Mouse (Mus musculus): ENCODE measurements around the gene Plbd1.

Plbd1 gene

DNA sequence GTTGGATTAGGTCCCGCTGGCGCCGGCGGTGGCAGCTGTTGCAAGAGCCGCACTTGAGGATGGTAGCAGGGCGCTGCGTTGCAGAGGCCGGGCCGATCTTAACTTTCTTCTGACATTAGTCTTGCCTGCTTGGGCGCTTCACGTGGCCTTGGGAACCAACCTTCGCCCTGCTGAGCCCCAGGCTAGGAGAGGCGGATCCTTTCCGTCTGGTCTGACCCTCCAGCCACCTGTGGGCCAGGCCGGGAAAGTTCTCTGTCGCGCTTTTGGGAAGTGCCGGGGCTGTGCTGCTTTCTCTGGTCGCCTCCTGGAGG lies at the start of gene Plbd1:
Plbd1 (minus strand) TSS at position 223 of the 311 bp plus-strand sequence.
- DNase-seq (ENCODE audit: low read depth, low spot score), result peak; percentile 56
- no peaks in the 10 kb centered on the region for H3K27me3 ChIP-seq (ENCODE audit: control insufficient read depth, insufficient read depth, low read length, poor library complexity, severe bottlenecking)
- H3K36me3 ChIP-seq (ENCODE audit: control insufficient read depth, insufficient read depth, low read length, poor library complexity, severe bottlenecking), result no peaks in the 10 kb centered on the region

DNA sequence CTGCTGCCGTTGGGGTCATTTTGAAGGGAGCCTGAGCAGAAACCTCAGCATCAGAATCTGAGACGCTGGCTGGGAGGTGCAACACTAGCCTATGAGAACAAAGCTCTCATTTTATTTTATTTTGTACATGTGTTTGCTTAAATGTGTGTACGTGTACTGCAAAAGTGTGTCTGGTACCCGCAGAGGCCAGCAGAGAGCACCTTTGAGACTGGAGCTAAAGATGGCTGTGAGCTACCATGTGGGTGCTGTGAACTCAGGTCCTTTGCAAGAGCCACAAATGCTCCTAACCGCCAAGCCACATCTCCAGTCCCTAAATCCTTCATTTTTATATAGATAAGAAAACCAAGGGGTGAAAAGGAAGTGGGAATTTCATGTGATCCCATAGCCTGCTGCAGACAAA lies 48.7 kb upstream of the Plbd1 start:
- H3K36me3 ChIP-seq (ENCODE audit: control insufficient read depth, insufficient read depth, low read length, poor library complexity, severe bottlenecking), result no peaks in the 10 kb centered on the region
- DNase-seq (ENCODE audit: low read depth, low spot score), result no peak
- no peaks in the 10 kb centered on the region for H3K27me3 ChIP-seq (ENCODE audit: control insufficient read depth, insufficient read depth, low read length, poor library complexity, severe bottlenecking)

DNA sequence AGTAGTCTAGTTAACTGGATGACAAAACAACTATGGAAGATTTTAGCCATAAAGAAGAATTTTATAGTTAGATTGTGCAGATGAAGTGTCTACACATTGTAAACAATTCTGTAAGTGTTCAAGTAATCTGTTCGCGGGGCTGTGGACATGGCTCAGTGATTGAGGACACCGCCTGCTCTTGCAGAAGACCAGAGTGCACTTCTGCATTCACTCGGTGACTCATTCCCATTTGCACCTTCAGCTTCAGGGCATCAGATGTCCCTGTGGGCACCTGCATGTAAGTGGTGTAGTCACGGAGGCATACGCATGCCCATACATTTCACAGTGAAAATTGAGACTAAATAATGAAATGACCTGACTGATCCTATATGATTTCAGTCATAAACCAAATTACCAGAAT lies 46.9 kb upstream of the Plbd1 start:
- Histone ChIP-seq H3K27me3 (ENCODE audit: control insufficient read depth, insufficient read depth, low read length, poor library complexity, severe bottlenecking) (no peaks in the 10 kb centered on the region), H3K36me3 (ENCODE audit: control insufficient read depth, insufficient read depth, low read length, poor library complexity, severe bottlenecking) (no peaks in the 10 kb centered on the region; the same call in 1 of the 2 replicates)
- DNase-seq (ENCODE audit: low read depth, low spot score), result peak; percentile 59

GRCm38 (mm10) chr6:136701878-136702277 lies 40.1 kb upstream of the Plbd1 start:
- no peak for DNase-seq (ENCODE audit: low read depth, low spot score)
- Histone ChIP-seq H3K27me3 (ENCODE audit: control insufficient read depth, insufficient read depth, low read length, poor library complexity, severe bottlenecking) (no peaks in the 10 kb centered on the region), H3K36me3 (ENCODE audit: control insufficient read depth, insufficient read depth, low read length, poor library complexity, severe bottlenecking) (no peaks in the 10 kb centered on the region; the same call in 1 of the 2 replicates)

DNA sequence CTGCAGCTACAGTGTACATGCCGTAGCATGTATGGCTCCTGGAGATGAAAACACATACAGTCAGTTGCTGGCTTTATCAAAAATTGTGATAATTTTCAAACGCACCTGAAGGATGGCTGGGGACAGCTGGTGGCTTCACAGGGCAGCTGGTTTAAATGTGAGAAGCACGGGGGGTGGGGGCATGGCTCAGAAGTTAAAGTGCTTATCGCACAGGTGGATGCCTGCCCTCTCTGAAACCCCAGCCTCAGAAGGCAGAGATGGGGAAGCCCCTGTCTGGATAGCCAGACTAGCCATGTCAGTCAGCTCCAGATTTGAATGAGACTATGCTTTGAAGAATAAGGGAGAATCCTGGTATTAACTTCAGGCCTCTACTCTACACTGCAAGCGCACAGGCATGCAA lies 39.5 kb upstream of the Plbd1 start:
- H3K27me3 ChIP-seq (ENCODE audit: control insufficient read depth, insufficient read depth, low read length, poor library complexity, severe bottlenecking), result no peaks in the 10 kb centered on the region
- DNase-seq (ENCODE audit: low read depth, low spot score), result no peak
- no peaks in the 10 kb centered on the region; the same call in 1 of the 2 replicates for H3K36me3 ChIP-seq (ENCODE audit: control insufficient read depth, insufficient read depth, low read length, poor library complexity, severe bottlenecking)

GRCm38 (mm10) chr6:136691314-136691713 lies 29.6 kb upstream of the Plbd1 start:
- DNase-seq (ENCODE audit: low read depth, low spot score), result peak; percentile 28
- no peaks in the 10 kb centered on the region for H3K27me3 ChIP-seq (ENCODE audit: control insufficient read depth, insufficient read depth, low read length, poor library complexity, severe bottlenecking)

GRCm38 (mm10) chr6:136690527-136690926 lies 28.8 kb upstream of the Plbd1 start:
- H3K36me3 ChIP-seq (ENCODE audit: control insufficient read depth, insufficient read depth, low read length, poor library complexity, severe bottlenecking), result no peaks in the 10 kb centered on the region
- H3K27me3 ChIP-seq (ENCODE audit: control insufficient read depth, insufficient read depth, low read length, poor library complexity, severe bottlenecking), result no peaks in the 10 kb centered on the region
- no peak for DNase-seq (ENCODE audit: low read depth, low spot score)

More at GRCm38 (mm10) chr6:136691314-136691713, 29.6 kb upstream of the Plbd1 start:
- no peaks in the 10 kb centered on the region for H3K36me3 ChIP-seq (ENCODE audit: control insufficient read depth, insufficient read depth, low read length, poor library complexity, severe bottlenecking)

- Histone ChIP-seq H3K27me3 (ENCODE audit: control insufficient read depth, insufficient read depth, low read length, poor library complexity, severe bottlenecking) (no peaks in the 10 kb centered on the region), H3K36me3 (ENCODE audit: control insufficient read depth, insufficient read depth, low read length, poor library complexity, severe bottlenecking) (no peaks in the 10 kb centered on the region)
- peak; percentile 94 for DNase-seq (ENCODE audit: low read depth, low spot score)
These were observed 28.2 kb upstream of the Plbd1 start for GRCm38 (mm10) chr6:136689790-136690413.

DNA sequence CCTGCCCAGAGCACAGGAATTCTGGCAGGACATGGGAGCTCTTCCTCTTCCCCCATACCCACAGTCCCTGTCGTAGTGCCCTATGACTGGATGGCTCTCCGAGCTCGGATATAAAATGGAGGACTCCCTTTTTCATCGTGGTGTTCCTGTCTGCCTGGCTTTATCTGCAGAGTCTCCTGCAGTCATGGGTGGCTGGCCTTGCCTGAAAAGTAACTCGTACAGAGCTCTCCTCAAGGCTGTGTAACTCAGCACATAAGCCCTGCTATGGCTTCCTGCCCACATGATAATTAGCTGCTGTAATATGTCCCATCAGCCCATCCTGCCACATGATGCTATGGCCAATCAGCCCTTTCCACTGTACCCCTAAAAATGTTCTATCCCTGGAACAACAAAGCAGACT lies 23.7 kb upstream of the Plbd1 start:
- no peaks in the 10 kb centered on the region for H3K27me3 ChIP-seq (ENCODE audit: control insufficient read depth, insufficient read depth, low read length, poor library complexity, severe bottlenecking)
- DNase-seq (ENCODE audit: low read depth, low spot score), result peak; percentile 19
- no peaks in the 10 kb centered on the region for H3K36me3 ChIP-seq (ENCODE audit: control insufficient read depth, insufficient read depth, low read length, poor library complexity, severe bottlenecking)

GRCm38 (mm10) chr6:136683410-136684334 lies 21.9 kb upstream of the Plbd1 start:
- peak; percentile 85 for DNase-seq (ENCODE audit: low read depth, low spot score)

DNA sequence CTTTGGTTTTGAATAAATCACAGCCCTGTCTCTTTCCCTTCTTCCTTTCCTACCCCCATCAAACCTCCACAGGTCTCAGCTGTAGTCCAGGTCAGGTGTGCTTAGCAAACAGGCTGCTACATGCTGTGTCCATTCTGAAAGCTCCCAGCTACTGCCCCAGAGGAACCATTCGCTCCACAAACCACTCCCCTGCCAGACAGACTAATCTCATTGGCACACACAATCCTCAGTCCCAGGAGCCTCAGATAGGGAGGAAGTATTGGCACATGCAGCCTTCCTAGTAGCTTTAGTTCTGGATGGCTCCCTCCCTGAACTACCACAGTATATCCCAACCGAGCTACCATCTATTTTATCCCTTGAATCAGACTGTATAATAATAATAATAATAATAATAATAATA lies 17.7 kb upstream of the Plbd1 start:
- no peaks in the 10 kb centered on the region for H3K27me3 ChIP-seq (ENCODE audit: control insufficient read depth, insufficient read depth, low read length, poor library complexity, severe bottlenecking)
- no peaks in the 10 kb centered on the region for H3K36me3 ChIP-seq (ENCODE audit: control insufficient read depth, insufficient read depth, low read length, poor library complexity, severe bottlenecking)
- no peak for DNase-seq (ENCODE audit: low read depth, low spot score)

More at GRCm38 (mm10) chr6:136683410-136684334, 21.9 kb upstream of the Plbd1 start:
- H3K27me3 ChIP-seq (ENCODE audit: control insufficient read depth, insufficient read depth, low read length, poor library complexity, severe bottlenecking), result no peaks in the 10 kb centered on the region
- no peaks in the 10 kb centered on the region for H3K36me3 ChIP-seq (ENCODE audit: control insufficient read depth, insufficient read depth, low read length, poor library complexity, severe bottlenecking)

DNA sequence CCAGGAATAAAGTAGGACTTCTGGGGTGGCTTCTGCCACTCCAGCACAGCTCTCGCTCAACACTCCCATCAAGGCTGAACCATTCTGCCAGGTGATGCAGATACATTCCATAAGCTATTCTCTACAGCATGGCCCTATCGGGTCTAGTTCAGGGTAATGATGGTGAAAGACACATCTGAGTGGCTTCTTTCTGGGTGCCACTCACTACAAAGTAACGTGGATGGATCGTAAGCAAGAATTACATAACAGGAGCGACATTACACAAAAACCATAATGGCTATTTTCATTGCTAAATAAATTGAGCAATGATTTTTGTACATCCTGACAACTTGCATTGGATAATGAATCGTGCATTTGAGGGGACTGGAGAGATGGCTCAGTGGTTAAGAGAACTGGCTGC lies 13.2 kb upstream of the Plbd1 start:
- no peak for DNase-seq (ENCODE audit: low read depth, low spot score)
- Histone ChIP-seq H3K27me3 (ENCODE audit: control insufficient read depth, insufficient read depth, low read length, poor library complexity, severe bottlenecking) (no peaks in the 10 kb centered on the region), H3K36me3 (ENCODE audit: control insufficient read depth, insufficient read depth, low read length, poor library complexity, severe bottlenecking) (no peaks in the 10 kb centered on the region)

- H3K27me3 ChIP-seq (ENCODE audit: control insufficient read depth, insufficient read depth, low read length, poor library complexity, severe bottlenecking), result no peaks in the 10 kb centered on the region
- no peak for DNase-seq (ENCODE audit: low read depth, low spot score)
- no peaks in the 10 kb centered on the region for H3K36me3 ChIP-seq (ENCODE audit: control insufficient read depth, insufficient read depth, low read length, poor library complexity, severe bottlenecking)
These were observed 10.7 kb upstream of the Plbd1 start for GRCm38 (mm10) chr6:136672467-136672866.

- no peaks in the 10 kb centered on the region for H3K27me3 ChIP-seq (ENCODE audit: control insufficient read depth, insufficient read depth, low read length, poor library complexity, severe bottlenecking)
- H3K36me3 ChIP-seq (ENCODE audit: control insufficient read depth, insufficient read depth, low read length, poor library complexity, severe bottlenecking), result no peaks in the 10 kb centered on the region
- no peak for DNase-seq (ENCODE audit: low read depth, low spot score)
These were observed 7.5 kb upstream of the Plbd1 start for GRCm38 (mm10) chr6:136669274-136669673.

DNA sequence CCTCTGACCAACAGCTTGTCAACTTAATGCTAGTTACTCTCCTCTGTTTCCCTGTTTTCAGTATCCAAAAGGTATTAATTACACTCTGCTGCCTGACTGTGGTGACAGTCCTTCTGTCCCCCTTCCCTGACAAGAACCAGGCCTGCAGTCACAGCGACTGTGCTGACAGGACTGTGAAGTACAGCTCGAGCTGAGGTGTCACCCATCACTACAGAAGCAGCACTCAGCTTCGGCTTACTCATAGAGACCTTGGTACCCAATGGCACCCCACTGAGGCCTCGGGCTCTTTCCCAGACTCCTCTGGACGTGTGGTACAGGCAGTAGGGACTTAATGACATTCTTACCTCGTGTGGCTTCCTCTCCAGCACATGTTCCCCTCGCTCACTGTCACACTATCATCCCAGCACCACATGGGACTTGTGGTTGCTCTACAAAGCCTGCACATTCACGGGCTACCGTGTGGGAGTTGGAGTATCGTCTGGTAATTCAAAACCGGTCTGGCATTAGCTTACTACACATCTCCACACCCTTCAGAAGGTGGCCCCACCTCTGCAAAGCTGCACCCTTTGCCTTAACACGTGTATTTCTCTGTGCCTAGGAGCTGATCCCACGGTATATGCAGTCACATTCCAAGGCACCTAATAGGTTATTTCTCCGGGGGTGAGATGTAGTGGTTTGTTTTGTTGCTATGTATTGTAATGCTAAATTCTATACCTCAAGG lies 6.7 kb upstream of the Plbd1 start:
- no peak for DNase-seq (ENCODE audit: low read depth, low spot score)
- no peaks in the 10 kb centered on the region for H3K27me3 ChIP-seq (ENCODE audit: control insufficient read depth, insufficient read depth, low read length, poor library complexity, severe bottlenecking)

More for the DNA sequence above, 6.7 kb upstream of the Plbd1 start:
- no peaks in the 10 kb centered on the region for H3K36me3 ChIP-seq (ENCODE audit: control insufficient read depth, insufficient read depth, low read length, poor library complexity, severe bottlenecking)
